Mouse (Mus musculus): Measurements from ENCODE around the gene Ptpn3. TPM values are rescaled to one million over a fixed set of nuclear protein-coding genes. Genes with fewer than 3 reads are reported as not detected.

Ptpn3 gene
- total and polyA plus RNA-seq, 3 experiments, result 10.7 to 41.5 (median 32.4) TPM

DNA sequence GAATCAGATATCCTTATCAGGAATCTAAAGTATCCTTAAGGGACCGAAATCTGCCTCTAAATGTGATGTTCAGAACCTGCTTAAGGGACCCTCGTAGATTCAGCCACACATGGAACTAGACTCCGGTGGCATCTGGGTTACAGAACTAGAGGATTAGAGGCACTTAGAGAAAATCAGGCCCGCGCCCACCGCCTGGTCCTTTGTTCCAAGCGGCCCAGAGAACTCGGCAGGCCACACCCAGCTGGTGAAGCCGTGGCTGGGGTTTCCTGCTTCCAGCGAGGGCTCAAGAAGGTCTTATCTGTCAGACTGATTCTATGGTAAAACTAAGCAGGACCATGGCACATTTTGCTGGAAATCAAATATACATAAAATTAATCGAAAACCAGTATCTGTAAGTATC is 58.3 kb downstream of the Ptpn3 start:
- 0 out of 2 replicates have a peak overlapping the region, but pooled peaks have one; percentile 6 for H3K4me3 ChIP-seq
- H3K36me3 ChIP-seq (ENCODE audit: control insufficient read depth, insufficient read depth, low read length), result no peaks in the 10 kb centered on the region
- 47% methylated on average over 11 of the region's 11 CpGs for WGBS
- TF ChIP-seq POLR2A (IDR thresholded peaks at IDR 0.05; ENCODE audit: insufficient read depth, low read depth, low read length) (no peak), CTCF (IDR thresholded peaks at IDR 0.05) (no peak), EP300 (IDR thresholded peaks at IDR 0.05; ENCODE audit: insufficient read depth, low read depth, low read length) (no peak)
- H3K79me2 ChIP-seq (replicated peaks; ENCODE audit: control insufficient read depth, insufficient read depth, low read length), result no peaks in the 10 kb centered on the region
- no peak for DNase-seq
- intact Hi-C loops (cut with DNase I), result loop anchor here (10.0 kb wide), 1 partner anchor 61 kb away; the partner anchor contains the start of gene Ptpn3
- no peak overlapping the region for H3K9ac ChIP-seq (ENCODE audit: low read depth, low read length)
- peak overlapping the region; percentile 64 for H3K27ac ChIP-seq
- peaks cover 5% of the 10 kb centered on the region; the same call in 1 of the 2 replicates for H3K4me1 ChIP-seq (ENCODE audit: control insufficient read depth, insufficient read depth, low read length)
- H3K27me3 ChIP-seq (ENCODE audit: control insufficient read depth, insufficient read depth, low read length), result no peaks in the 10 kb centered on the region

DNA sequence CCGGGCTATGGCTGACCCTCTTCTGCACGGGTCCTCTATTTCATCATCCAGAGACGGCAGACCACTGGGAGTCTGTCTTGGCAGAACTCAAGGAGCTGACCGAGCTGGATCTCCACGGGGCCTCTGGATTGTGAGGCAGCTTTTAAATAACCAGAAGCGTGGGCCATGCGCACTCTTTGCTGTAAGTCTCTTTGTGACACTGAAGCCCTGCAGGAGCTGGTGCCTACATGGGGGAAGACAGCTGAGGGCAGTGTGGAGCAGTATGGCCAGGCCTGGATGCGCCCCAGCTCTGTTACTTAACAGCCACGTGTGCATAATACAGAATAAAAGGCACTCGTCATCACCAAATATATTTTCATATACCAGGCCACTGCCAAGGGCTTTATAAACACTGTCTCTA is 60.7 kb downstream of the Ptpn3 start:
- intact Hi-C loops (cut with DNase I), result loop anchor here (10.0 kb wide), 1 partner anchor 64 kb away; the partner anchor contains the start of gene Ptpn3
- peak; percentile 59 to 67 for DNase-seq
- Histone ChIP-seq H3K4me3 (peak overlapping the region; percentile 30), H3K79me2 (replicated peaks; ENCODE audit: control insufficient read depth, insufficient read depth, low read length) (no peaks in the 10 kb centered on the region), H3K36me3 (ENCODE audit: control insufficient read depth, insufficient read depth, low read length) (no peaks in the 10 kb centered on the region), H3K9ac (ENCODE audit: low read depth, low read length) (no peak overlapping the region), H3K27me3 (ENCODE audit: control insufficient read depth, insufficient read depth, low read length) (no peaks in the 10 kb centered on the region), H3K27ac (peak overlapping the region; percentile 65), H3K4me1 (ENCODE audit: control insufficient read depth, insufficient read depth, low read length) (peaks cover 5% of the 10 kb centered on the region; the same call in 1 of the 2 replicates)
- no peak for TF ChIP-seq POLR2A (IDR thresholded peaks at IDR 0.05; ENCODE audit: insufficient read depth, low read depth, low read length)
- TF ChIP-seq EP300 (IDR thresholded peaks at IDR 0.05; ENCODE audit: insufficient read depth, low read depth, low read length), result peak; percentile 61; the same call in 1 of the 2 replicates
- peak; percentile 64 for TF ChIP-seq CTCF (IDR thresholded peaks at IDR 0.05)
- 60% methylated on average over 10 of the region's 10 CpGs for WGBS

DNA sequence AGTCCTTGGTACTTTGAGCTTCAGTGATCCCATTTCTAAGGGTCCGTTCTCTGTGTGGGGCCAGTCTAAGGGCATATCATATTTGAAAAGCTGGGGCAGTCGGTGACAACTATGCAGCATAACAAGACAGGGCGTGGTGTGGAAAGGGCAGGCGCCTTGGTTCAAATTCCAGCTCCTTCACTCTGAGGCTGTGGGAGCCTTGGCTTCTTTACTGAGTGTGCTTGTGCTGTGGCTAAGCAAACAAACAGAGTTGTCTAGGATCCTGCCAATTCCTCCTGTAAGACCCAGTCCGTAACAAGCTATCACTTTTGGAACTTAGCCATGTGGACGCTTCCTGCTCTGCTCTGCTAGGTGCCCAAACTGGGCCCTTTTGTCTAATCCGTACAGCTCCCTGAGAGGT is 61.5 kb downstream of the Ptpn3 start:
- H3K27ac ChIP-seq, result peak overlapping the region; percentile 59
- 22% methylated on average over 7 of the region's 7 CpGs for WGBS
- DNase-seq, result peak; percentile 30 to 39
- peaks cover 5% of the 10 kb centered on the region; the same call in 1 of the 2 replicates for H3K4me1 ChIP-seq (ENCODE audit: control insufficient read depth, insufficient read depth, low read length)
- no peak overlapping the region for H3K4me3 ChIP-seq
- no peaks in the 10 kb centered on the region for H3K79me2 ChIP-seq (replicated peaks; ENCODE audit: control insufficient read depth, insufficient read depth, low read length)
- TF ChIP-seq CTCF (IDR thresholded peaks at IDR 0.05), result no peak
- TF ChIP-seq POLR2A (IDR thresholded peaks at IDR 0.05; ENCODE audit: insufficient read depth, low read depth, low read length), result no peak
- TF ChIP-seq EP300 (IDR thresholded peaks at IDR 0.05; ENCODE audit: insufficient read depth, low read depth, low read length), result no peak
- peak overlapping the region; percentile 19 for H3K9ac ChIP-seq (ENCODE audit: low read depth, low read length)
- H3K36me3 ChIP-seq (ENCODE audit: control insufficient read depth, insufficient read depth, low read length), result no peaks in the 10 kb centered on the region
- H3K27me3 ChIP-seq (ENCODE audit: control insufficient read depth, insufficient read depth, low read length), result no peaks in the 10 kb centered on the region
- intact Hi-C loops (cut with DNase I), result loop anchor here (10.0 kb wide), 1 partner anchor 65 kb away; the partner anchor contains the start of gene Ptpn3

DNA sequence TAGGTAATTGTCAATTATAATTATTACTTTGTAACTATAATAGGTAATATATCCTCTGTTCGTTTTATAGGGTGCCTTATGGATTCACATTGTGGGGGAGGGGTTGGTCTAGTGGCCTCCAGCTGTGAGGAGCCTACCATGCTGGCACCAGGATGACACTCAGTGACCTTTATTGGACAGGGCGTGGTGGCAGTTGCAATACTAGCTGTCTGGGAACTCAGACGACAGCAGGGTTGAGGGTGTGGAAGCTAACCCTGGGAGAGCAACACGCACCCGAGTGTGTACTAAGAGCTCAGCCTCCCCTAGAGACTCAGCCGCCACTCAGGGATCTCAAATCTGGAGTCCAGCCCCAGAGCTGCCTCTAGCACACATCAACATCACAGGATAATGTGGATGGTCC is 62.5 kb downstream of the Ptpn3 start:
- no peak for DNase-seq
- H3K36me3 ChIP-seq (ENCODE audit: control insufficient read depth, insufficient read depth, low read length), result no peaks in the 10 kb centered on the region
- H3K9ac ChIP-seq (ENCODE audit: low read depth, low read length), result no peak overlapping the region
- no peak for TF ChIP-seq POLR2A (IDR thresholded peaks at IDR 0.05; ENCODE audit: insufficient read depth, low read depth, low read length)
- TF ChIP-seq CTCF (IDR thresholded peaks at IDR 0.05), result no peak
- no peak for TF ChIP-seq EP300 (IDR thresholded peaks at IDR 0.05; ENCODE audit: insufficient read depth, low read depth, low read length)
- intact Hi-C loops (cut with DNase I), result no loop called here
- H3K79me2 ChIP-seq (replicated peaks; ENCODE audit: control insufficient read depth, insufficient read depth, low read length), result no peaks in the 10 kb centered on the region
- 48% methylated on average over 6 of the region's 6 CpGs for WGBS
- no peak overlapping the region; the same call in 1 of the 2 replicates for H3K27ac ChIP-seq
- no peak overlapping the region for H3K4me3 ChIP-seq
- no peaks in the 10 kb centered on the region for H3K27me3 ChIP-seq (ENCODE audit: control insufficient read depth, insufficient read depth, low read length)
- H3K4me1 ChIP-seq (ENCODE audit: control insufficient read depth, insufficient read depth, low read length), result peaks cover 5% of the 10 kb centered on the region; the same call in 1 of the 2 replicates

DNA sequence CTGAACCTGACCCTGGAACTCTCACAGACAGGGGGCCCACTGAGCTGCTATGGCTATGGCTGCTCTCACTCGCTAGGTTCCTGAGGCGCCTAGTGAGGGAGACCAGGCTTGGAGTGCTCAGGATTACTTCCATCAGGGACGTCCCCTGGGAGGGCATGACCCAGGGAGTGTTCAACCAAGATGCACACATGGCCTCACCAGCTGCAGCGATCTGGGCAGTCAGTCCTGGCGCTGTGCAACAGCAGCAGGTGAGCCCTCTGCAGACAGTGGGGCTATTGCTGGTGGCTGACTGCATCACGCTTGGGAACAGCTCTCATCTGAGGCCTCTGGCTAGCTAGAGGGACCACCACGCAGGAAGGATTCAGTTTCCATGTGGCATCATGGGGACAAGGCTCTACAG is 63.5 kb downstream of the Ptpn3 start:
- no peak overlapping the region for H3K9ac ChIP-seq (ENCODE audit: low read depth, low read length)
- intact Hi-C loops (cut with DNase I), result no loop called here
- no peaks in the 10 kb centered on the region for H3K27me3 ChIP-seq (ENCODE audit: control insufficient read depth, insufficient read depth, low read length)
- no peaks in the 10 kb centered on the region for H3K36me3 ChIP-seq (ENCODE audit: control insufficient read depth, insufficient read depth, low read length)
- 71% methylated on average over 7 of the region's 7 CpGs for WGBS
- no peak overlapping the region for H3K27ac ChIP-seq
- TF ChIP-seq POLR2A (IDR thresholded peaks at IDR 0.05; ENCODE audit: insufficient read depth, low read depth, low read length) (no peak), CTCF (IDR thresholded peaks at IDR 0.05) (no peak), EP300 (IDR thresholded peaks at IDR 0.05; ENCODE audit: insufficient read depth, low read depth, low read length) (no peak)
- no peak for DNase-seq
- H3K4me3 ChIP-seq, result no peak overlapping the region
- no peaks in the 10 kb centered on the region for H3K79me2 ChIP-seq (replicated peaks; ENCODE audit: control insufficient read depth, insufficient read depth, low read length)
- H3K4me1 ChIP-seq (ENCODE audit: control insufficient read depth, insufficient read depth, low read length), result peaks cover 5% of the 10 kb centered on the region; the same call in 1 of the 2 replicates

DNA sequence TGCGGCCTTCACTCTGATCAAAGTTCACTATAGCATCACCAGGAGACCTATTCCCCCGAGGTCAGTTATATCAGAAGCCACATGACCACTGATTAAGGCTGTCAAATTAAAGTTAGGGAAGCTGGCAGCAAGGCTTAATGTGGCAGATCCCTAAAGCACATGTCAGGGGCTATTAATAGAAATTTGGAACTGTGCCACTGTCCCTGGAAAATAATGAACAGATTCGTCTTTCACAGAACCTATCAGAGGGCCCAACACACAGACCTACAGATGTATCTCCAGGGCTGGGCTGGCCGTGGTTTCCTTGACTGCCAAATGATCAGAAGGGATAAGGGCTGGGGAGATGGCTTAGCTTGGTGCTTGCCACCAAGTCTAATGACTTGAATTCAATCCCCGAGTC is 65.1 kb downstream of the Ptpn3 start:
- intact Hi-C loops (cut with DNase I), result no loop called here

More for the DNA sequence above, 65.1 kb downstream of the Ptpn3 start:
- Histone ChIP-seq H3K27ac (peak overlapping the region; percentile 69), H3K36me3 (ENCODE audit: control insufficient read depth, insufficient read depth, low read length) (no peaks in the 10 kb centered on the region), H3K27me3 (ENCODE audit: control insufficient read depth, insufficient read depth, low read length) (no peaks in the 10 kb centered on the region), H3K9ac (ENCODE audit: low read depth, low read length) (no peak overlapping the region), H3K79me2 (replicated peaks; ENCODE audit: control insufficient read depth, insufficient read depth, low read length) (no peaks in the 10 kb centered on the region), H3K4me1 (ENCODE audit: control insufficient read depth, insufficient read depth, low read length) (peaks cover 3% of the 10 kb centered on the region; the same call in 1 of the 2 replicates), H3K4me3 (no peak overlapping the region)
- DNase-seq, result peak; percentile 24 to 34
- TF ChIP-seq POLR2A (IDR thresholded peaks at IDR 0.05; ENCODE audit: insufficient read depth, low read depth, low read length), result no peak
- no peak for TF ChIP-seq EP300 (IDR thresholded peaks at IDR 0.05; ENCODE audit: insufficient read depth, low read depth, low read length)
- TF ChIP-seq CTCF (IDR thresholded peaks at IDR 0.05), result no peak
- WGBS, result 27% methylated on average over 5 of the region's 5 CpGs
